Mouse (Mus musculus): ENCODE measurements around the gene Grid1. TPM values are rescaled to one million over a fixed set of nuclear protein-coding genes. Genes with fewer than 3 reads are reported as not detected.

Gene Grid1
- polyA plus RNA-seq, 1 experiment, result 0.24 TPM

DNA sequence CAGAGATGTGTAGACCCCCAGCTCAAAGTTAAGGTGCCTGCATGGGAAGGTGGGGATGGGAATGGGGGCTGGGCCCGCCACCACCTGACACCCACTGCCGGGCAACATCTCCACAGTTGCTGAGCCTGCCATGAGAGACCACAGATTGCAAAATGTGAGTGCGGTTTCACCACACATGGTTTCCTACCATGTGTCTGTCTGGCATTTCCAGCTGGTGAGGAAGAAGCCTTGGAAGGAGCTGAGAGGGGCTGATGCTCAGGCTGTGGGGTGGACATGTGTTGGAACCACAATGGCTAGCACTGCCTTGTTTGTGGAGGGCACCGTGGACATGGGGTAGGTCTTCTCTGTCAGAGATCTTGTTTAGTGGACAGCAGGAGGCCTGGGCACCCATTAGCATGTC is 20.0 kb downstream of the Grid1 start:
- H3K9me3 ChIP-seq (replicated peaks; ENCODE audit: control insufficient read depth, insufficient read depth, low read length, poor library complexity, severe bottlenecking), result no peaks in the 10 kb centered on the region
- no peak for TF ChIP-seq POLR2A (IDR thresholded peaks at IDR 0.05; ENCODE audit: insufficient read depth, low read length)
- no peak for TF ChIP-seq CTCF (IDR thresholded peaks at IDR 0.05; ENCODE audit: low read depth, low read length)
- TF ChIP-seq EP300 (IDR thresholded peaks at IDR 0.05; ENCODE audit: insufficient read depth, low read depth, low read length), result no peak
- no peaks in the 10 kb centered on the region for H3K36me3 ChIP-seq (ENCODE audit: control insufficient read depth, insufficient read depth, low read length, poor library complexity, severe bottlenecking)
- no peaks in the 10 kb centered on the region for H3K4me1 ChIP-seq (ENCODE audit: control insufficient read depth, insufficient read depth, low read length)
- H3K4me3 ChIP-seq (ENCODE audit: low read depth, low read length), result no peak overlapping the region
- H3K27me3 ChIP-seq (ENCODE audit: control insufficient read depth, insufficient read depth, low read length, poor library complexity, severe bottlenecking), result no peaks in the 10 kb centered on the region
- no peak overlapping the region for H3K27ac ChIP-seq (ENCODE audit: insufficient read depth, low read length)
- no peak overlapping the region for H3K9ac ChIP-seq (ENCODE audit: low read depth, poor library complexity, severe bottlenecking)

DNA sequence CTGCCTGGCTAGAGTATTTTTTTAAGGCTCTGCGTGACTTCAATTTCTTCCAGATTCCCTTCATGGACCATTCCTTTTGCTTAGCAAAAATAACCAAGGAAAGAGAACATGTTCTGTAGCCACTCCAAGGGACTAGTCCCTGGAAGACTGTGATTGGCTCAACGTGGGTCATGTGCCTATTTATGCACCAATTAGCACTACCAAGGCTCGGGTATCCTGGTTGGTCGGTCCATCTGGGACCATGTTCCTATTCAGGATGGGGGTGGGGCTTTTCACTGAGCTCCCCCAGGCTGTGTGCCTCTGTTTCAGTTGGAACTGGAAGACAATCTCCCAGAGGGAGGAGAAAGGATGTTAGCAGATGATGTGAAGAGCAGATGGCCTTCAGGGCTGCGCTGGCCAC is 23.7 kb downstream of the Grid1 start:
- Histone ChIP-seq H3K27me3 (ENCODE audit: control insufficient read depth, insufficient read depth, low read length, poor library complexity, severe bottlenecking) (no peaks in the 10 kb centered on the region), H3K4me3 (ENCODE audit: low read depth, low read length) (no peak overlapping the region), H3K4me1 (ENCODE audit: control insufficient read depth, insufficient read depth, low read length) (no peaks in the 10 kb centered on the region), H3K36me3 (ENCODE audit: control insufficient read depth, insufficient read depth, low read length, poor library complexity, severe bottlenecking) (no peaks in the 10 kb centered on the region), H3K9ac (ENCODE audit: low read depth, poor library complexity, severe bottlenecking) (no peak overlapping the region), H3K27ac (ENCODE audit: insufficient read depth, low read length) (no peak overlapping the region), H3K9me3 (replicated peaks; ENCODE audit: control insufficient read depth, insufficient read depth, low read length, poor library complexity, severe bottlenecking) (no peaks in the 10 kb centered on the region)
- TF ChIP-seq CTCF (IDR thresholded peaks at IDR 0.05; ENCODE audit: low read depth, low read length), result no peak
- no peak for TF ChIP-seq EP300 (IDR thresholded peaks at IDR 0.05; ENCODE audit: insufficient read depth, low read depth, low read length)
- no peak for TF ChIP-seq POLR2A (IDR thresholded peaks at IDR 0.05; ENCODE audit: insufficient read depth, low read length)

GRCm38 (mm10) chr14:34844166-34844565 is 24.3 kb downstream of the Grid1 start:
- H3K9me3 ChIP-seq (replicated peaks; ENCODE audit: control insufficient read depth, insufficient read depth, low read length, poor library complexity, severe bottlenecking), result no peaks in the 10 kb centered on the region
- H3K36me3 ChIP-seq (ENCODE audit: control insufficient read depth, insufficient read depth, low read length, poor library complexity, severe bottlenecking), result no peaks in the 10 kb centered on the region
- H3K4me3 ChIP-seq (ENCODE audit: low read depth, low read length), result no peak overlapping the region
- no peak for TF ChIP-seq EP300 (IDR thresholded peaks at IDR 0.05; ENCODE audit: insufficient read depth, low read depth, low read length)
- TF ChIP-seq CTCF (IDR thresholded peaks at IDR 0.05; ENCODE audit: low read depth, low read length), result no peak
- TF ChIP-seq POLR2A (IDR thresholded peaks at IDR 0.05; ENCODE audit: insufficient read depth, low read length), result no peak
- H3K27me3 ChIP-seq (ENCODE audit: control insufficient read depth, insufficient read depth, low read length, poor library complexity, severe bottlenecking), result no peaks in the 10 kb centered on the region
- H3K27ac ChIP-seq (ENCODE audit: insufficient read depth, low read length), result no peak overlapping the region
- no peaks in the 10 kb centered on the region for H3K4me1 ChIP-seq (ENCODE audit: control insufficient read depth, insufficient read depth, low read length)
- no peak overlapping the region for H3K9ac ChIP-seq (ENCODE audit: low read depth, poor library complexity, severe bottlenecking)

- no peaks in the 10 kb centered on the region for H3K27me3 ChIP-seq (ENCODE audit: control insufficient read depth, insufficient read depth, low read length, poor library complexity, severe bottlenecking)
- no peak overlapping the region for H3K4me3 ChIP-seq (ENCODE audit: low read depth, low read length)
- TF ChIP-seq EP300 (IDR thresholded peaks at IDR 0.05; ENCODE audit: insufficient read depth, low read depth, low read length) (no peak), CTCF (IDR thresholded peaks at IDR 0.05; ENCODE audit: low read depth, low read length) (no peak), POLR2A (IDR thresholded peaks at IDR 0.05; ENCODE audit: insufficient read depth, low read length) (no peak)
- H3K9ac ChIP-seq (ENCODE audit: low read depth, poor library complexity, severe bottlenecking), result no peak overlapping the region
- H3K4me1 ChIP-seq (ENCODE audit: control insufficient read depth, insufficient read depth, low read length), result no peaks in the 10 kb centered on the region
- H3K36me3 ChIP-seq (ENCODE audit: control insufficient read depth, insufficient read depth, low read length, poor library complexity, severe bottlenecking), result no peaks in the 10 kb centered on the region
- H3K27ac ChIP-seq (ENCODE audit: insufficient read depth, low read length), result no peak overlapping the region
- H3K9me3 ChIP-seq (replicated peaks; ENCODE audit: control insufficient read depth, insufficient read depth, low read length, poor library complexity, severe bottlenecking), result no peaks in the 10 kb centered on the region
These were observed 26.9 kb downstream of the Grid1 start for GRCm38 (mm10) chr14:34846799-34847198.

- H3K27ac ChIP-seq (ENCODE audit: insufficient read depth, low read length), result no peak overlapping the region
- H3K9ac ChIP-seq (ENCODE audit: low read depth, poor library complexity, severe bottlenecking), result no peak overlapping the region
- H3K4me1 ChIP-seq (ENCODE audit: control insufficient read depth, insufficient read depth, low read length), result no peaks in the 10 kb centered on the region
- H3K27me3 ChIP-seq (ENCODE audit: control insufficient read depth, insufficient read depth, low read length, poor library complexity, severe bottlenecking), result no peaks in the 10 kb centered on the region
- H3K9me3 ChIP-seq (replicated peaks; ENCODE audit: control insufficient read depth, insufficient read depth, low read length, poor library complexity, severe bottlenecking), result no peaks in the 10 kb centered on the region
- no peaks in the 10 kb centered on the region for H3K36me3 ChIP-seq (ENCODE audit: control insufficient read depth, insufficient read depth, low read length, poor library complexity, severe bottlenecking)
- no peak overlapping the region for H3K4me3 ChIP-seq (ENCODE audit: low read depth, low read length)
- TF ChIP-seq POLR2A (IDR thresholded peaks at IDR 0.05; ENCODE audit: insufficient read depth, low read length) (no peak), CTCF (IDR thresholded peaks at IDR 0.05; ENCODE audit: low read depth, low read length) (no peak), EP300 (IDR thresholded peaks at IDR 0.05; ENCODE audit: insufficient read depth, low read depth, low read length) (no peak)
These were observed 27.7 kb downstream of the Grid1 start for GRCm38 (mm10) chr14:34847625-34848024.

DNA sequence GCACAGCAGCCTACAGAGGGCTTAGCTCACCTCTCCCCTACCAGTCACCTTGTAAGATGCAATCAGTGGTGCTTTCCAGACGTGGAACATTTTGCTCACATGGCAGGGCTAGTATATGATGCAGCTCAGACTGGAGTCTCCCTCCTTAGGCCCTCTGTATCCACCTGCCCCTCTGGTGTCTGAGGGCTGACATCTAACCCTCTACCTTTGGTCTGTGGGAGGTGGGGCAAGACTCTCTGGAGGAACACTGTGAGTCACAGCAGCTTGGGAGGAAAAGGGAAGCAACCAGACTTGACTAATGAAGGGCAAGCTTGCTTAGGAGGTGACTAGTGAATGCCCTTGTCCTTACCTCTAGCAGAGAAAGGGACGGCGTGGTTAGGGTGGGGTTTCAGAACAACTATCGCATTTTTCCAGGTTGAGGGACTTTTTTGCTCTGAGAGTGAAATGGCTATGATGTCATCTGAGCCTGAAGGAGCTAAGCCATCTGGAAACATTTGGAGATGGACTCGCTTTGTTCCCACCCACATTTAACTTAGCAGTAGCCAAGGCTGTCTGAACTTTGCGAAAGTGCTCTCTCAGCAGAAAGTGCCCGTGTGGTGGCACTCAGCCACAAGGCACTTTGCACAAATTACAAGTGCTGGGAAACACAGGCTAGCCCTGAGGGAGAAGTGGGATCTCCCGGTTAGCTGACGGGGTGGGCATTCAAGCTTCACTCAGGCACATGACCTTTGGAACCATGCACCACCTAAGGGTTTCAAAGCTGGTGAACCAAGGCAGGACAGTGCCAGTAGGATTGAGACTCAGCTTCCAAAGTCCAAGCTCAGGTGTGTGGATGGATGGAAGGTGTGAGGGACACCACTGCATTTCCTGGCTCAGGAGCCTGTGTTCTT is 41.2 kb downstream of the Grid1 start:
- Histone ChIP-seq H3K4me3 (ENCODE audit: low read depth, low read length) (no peak overlapping the region), H3K9me3 (replicated peaks; ENCODE audit: control insufficient read depth, insufficient read depth, low read length, poor library complexity, severe bottlenecking) (no peaks in the 10 kb centered on the region), H3K27me3 (ENCODE audit: control insufficient read depth, insufficient read depth, low read length, poor library complexity, severe bottlenecking) (no peaks in the 10 kb centered on the region), H3K4me1 (ENCODE audit: control insufficient read depth, insufficient read depth, low read length) (no peaks in the 10 kb centered on the region), H3K9ac (ENCODE audit: low read depth, poor library complexity, severe bottlenecking) (no peak overlapping the region), H3K27ac (ENCODE audit: insufficient read depth, low read length) (no peak overlapping the region), H3K36me3 (ENCODE audit: control insufficient read depth, insufficient read depth, low read length, poor library complexity, severe bottlenecking) (no peaks in the 10 kb centered on the region)
- TF ChIP-seq POLR2A (IDR thresholded peaks at IDR 0.05; ENCODE audit: insufficient read depth, low read length), result no peak
- TF ChIP-seq CTCF (IDR thresholded peaks at IDR 0.05; ENCODE audit: low read depth, low read length), result no peak
- TF ChIP-seq EP300 (IDR thresholded peaks at IDR 0.05; ENCODE audit: insufficient read depth, low read depth, low read length), result no peak
